Mouse (Mus musculus): ENCODE data around the gene Bcas1.

DNA sequence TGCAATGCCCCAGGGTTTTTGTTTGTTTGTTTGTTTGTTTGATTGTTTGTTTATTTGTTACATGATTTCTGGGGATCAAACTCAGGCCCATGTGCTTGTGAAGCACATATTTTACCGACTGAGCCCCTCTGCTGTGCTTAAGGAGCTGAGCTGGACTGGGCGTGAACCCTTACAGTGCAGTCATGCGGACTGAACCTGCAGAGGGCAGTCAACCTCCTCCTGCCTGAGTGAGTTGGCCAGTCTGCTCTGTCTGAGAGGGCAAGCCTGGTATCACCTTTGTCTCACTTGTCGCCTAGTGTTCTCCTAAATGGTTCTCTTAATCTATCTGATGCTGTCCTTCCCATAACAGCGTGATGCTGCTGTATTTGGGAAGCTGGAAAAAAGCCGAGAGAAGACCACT is 4.5 kb upstream of the Bcas1 start:
- no peak for TF ChIP-seq CTCF (IDR thresholded peaks at IDR 0.05; ENCODE audit: low read depth, low read length)
- TF ChIP-seq TAL1 (conservative IDR thresholded peaks at IDR 0.05; ENCODE audit: low read depth, low read length), result no peak

All from G1E (cell line).